Mouse (Mus musculus): Measurements from ENCODE around the gene Morn4. TPM values are rescaled to one million over a fixed set of nuclear protein-coding genes. Genes with fewer than 3 reads are reported as not detected.

Gene Morn4
- polyA plus RNA-seq, 1 experiment from 2014 or later = 14.5 TPM

DNA sequence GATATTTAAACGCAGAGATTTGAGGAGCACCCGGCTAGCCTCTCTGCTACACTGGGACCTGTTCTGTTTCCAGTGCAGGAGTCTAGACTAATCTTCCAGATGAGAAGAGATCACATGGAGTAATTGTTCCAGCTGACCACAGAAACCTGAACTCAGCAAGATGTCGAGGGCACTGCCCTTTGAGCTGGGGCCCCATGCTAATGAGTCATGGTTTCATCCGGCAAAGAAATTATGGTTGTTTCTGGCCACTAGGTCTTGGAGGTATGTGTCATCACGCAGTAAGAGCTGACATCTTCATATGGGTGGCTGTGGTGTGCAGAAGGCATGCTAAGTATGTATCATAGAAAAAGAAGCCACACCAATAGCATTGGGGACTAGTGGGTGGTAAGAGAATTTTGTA lies 6.2 kb downstream of the Morn4 start:
- no peak overlapping the region for H3K4me2 ChIP-seq
- no peaks in the 10 kb centered on the region for H3K36me3 ChIP-seq
- H3K27me3 ChIP-seq (replicated peaks) = no peaks in the 10 kb centered on the region
- no peak overlapping the region for H3K9ac ChIP-seq
- H3K27ac ChIP-seq = no peak overlapping the region
- no peak overlapping the region for H3K4me3 ChIP-seq (replicated peaks)
- no peaks in the 10 kb centered on the region for H3K4me1 ChIP-seq
- ATAC-seq (ENCODE audit: insufficient read depth, low FRiP score, low read depth) = no peak
- no peaks in the 10 kb centered on the region for H3K9me3 ChIP-seq
- 72% methylated on average over 5 of the region's 5 CpGs for WGBS

DNA sequence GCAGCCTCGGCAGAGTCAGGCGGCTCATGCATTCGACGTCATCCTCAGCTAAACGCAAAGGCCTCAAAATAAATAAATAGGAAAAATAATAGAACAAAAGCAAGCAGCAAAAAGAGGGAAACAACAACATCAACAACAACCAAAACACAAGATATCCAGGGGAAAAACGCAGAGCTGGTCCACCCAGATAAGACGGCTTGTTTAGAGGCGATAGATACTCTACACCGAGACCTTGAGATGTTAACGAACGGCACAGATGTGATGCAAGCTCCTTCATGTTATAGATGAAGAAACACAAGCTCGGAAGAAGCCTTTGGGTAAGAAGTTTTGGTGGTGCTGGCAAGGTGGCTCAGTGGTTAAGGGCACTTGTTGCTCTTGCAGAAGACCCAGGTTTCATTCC lies 7.2 kb downstream of the Morn4 start:
- H3K9ac ChIP-seq = no peak overlapping the region
- no peak overlapping the region for H3K4me2 ChIP-seq
- H3K36me3 ChIP-seq = no peaks in the 10 kb centered on the region
- H3K27me3 ChIP-seq (replicated peaks) = no peaks in the 10 kb centered on the region
- no peaks in the 10 kb centered on the region for H3K4me1 ChIP-seq
- no peak for ATAC-seq (ENCODE audit: insufficient read depth, low FRiP score, low read depth)
- H3K27ac ChIP-seq = no peak overlapping the region
- H3K4me3 ChIP-seq (replicated peaks) = no peak overlapping the region
- H3K9me3 ChIP-seq = no peaks in the 10 kb centered on the region
- WGBS = 94% methylated on average over 12 of the region's 12 CpGs

DNA sequence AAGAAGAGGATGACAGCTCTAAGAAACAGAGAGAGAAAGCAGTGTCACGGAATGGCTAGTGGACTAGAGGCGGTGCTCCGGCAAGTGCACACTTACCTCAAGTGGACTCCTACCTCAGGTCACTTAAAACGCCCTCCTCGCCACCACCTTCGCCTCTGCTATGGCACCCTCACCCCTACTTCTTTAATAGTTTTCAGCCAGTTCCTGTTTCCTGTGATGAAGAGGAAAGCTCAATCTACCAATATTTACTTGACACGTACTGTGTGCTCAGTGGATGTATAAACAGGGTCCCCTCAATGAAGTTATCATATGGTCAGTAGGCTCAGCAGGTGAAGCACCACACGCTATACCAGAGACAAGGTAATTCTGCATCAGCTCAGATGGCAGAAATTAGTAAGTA lies 7.6 kb downstream of the Morn4 start:
- Histone ChIP-seq H3K9ac (no peak overlapping the region), H3K27me3 (replicated peaks) (no peaks in the 10 kb centered on the region), H3K36me3 (no peaks in the 10 kb centered on the region), H3K4me2 (no peak overlapping the region), H3K9me3 (no peaks in the 10 kb centered on the region), H3K4me1 (no peaks in the 10 kb centered on the region), H3K4me3 (replicated peaks) (no peak overlapping the region), H3K27ac (no peak overlapping the region)
- no peak for ATAC-seq (ENCODE audit: insufficient read depth, low FRiP score, low read depth)
- WGBS = 92% methylated on average over 8 of the region's 8 CpGs

DNA sequence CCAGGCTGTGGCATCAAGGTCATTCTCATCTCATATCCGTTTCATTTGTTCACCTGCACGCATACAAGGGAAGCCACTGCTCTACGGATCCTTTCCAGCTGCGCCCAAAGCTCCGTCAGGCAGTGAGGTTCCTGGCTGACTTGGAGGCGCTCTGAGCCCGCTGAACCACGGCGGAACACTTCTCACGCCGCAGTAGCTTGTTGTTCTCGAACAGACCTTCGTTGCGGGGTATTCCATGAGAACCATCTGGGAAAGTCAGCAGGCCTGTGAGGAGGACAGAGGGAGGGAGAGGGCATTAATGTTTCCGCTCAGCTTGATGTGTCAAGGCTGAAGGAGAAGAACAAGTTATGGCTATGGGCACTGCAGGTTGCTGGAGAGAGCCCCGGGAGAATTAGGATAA lies 10.2 kb downstream of the Morn4 start:
- 91% methylated on average over 16 of the region's 16 CpGs for WGBS

GRCm38 (mm10) chr19:42075051-42075450 lies 11.1 kb downstream of the Morn4 start:
- Histone ChIP-seq H3K9ac (no peak overlapping the region), H3K27me3 (replicated peaks) (no peaks in the 10 kb centered on the region), H3K9me3 (no peaks in the 10 kb centered on the region), H3K4me1 (no peaks in the 10 kb centered on the region), H3K4me3 (replicated peaks) (no peak overlapping the region), H3K4me2 (no peak overlapping the region), H3K36me3 (no peaks in the 10 kb centered on the region), H3K27ac (no peak overlapping the region)
- ATAC-seq (ENCODE audit: insufficient read depth, low FRiP score, low read depth) = no peak
- 79% methylated on average over 2 of the region's 2 CpGs for WGBS

More for the DNA sequence above, 10.2 kb downstream of the Morn4 start:
- H3K4me2 ChIP-seq = no peak overlapping the region
- H3K36me3 ChIP-seq = no peaks in the 10 kb centered on the region
- H3K27me3 ChIP-seq (replicated peaks) = no peaks in the 10 kb centered on the region
- no peak for ATAC-seq (ENCODE audit: insufficient read depth, low FRiP score, low read depth)
- H3K4me3 ChIP-seq (replicated peaks) = no peak overlapping the region
- H3K9ac ChIP-seq = no peak overlapping the region
- no peak overlapping the region for H3K27ac ChIP-seq
- H3K9me3 ChIP-seq = no peaks in the 10 kb centered on the region
- no peaks in the 10 kb centered on the region for H3K4me1 ChIP-seq

- no peak overlapping the region for H3K9ac ChIP-seq
- WGBS = 75% methylated on average over 7 of the region's 7 CpGs
- no peak overlapping the region for H3K27ac ChIP-seq
- no peak overlapping the region for H3K4me3 ChIP-seq (replicated peaks)
- H3K9me3 ChIP-seq = no peaks in the 10 kb centered on the region
- H3K36me3 ChIP-seq = no peaks in the 10 kb centered on the region
- no peak for ATAC-seq (ENCODE audit: insufficient read depth, low FRiP score, low read depth)
- H3K4me1 ChIP-seq = no peaks in the 10 kb centered on the region
- H3K4me2 ChIP-seq = no peak overlapping the region
- no peaks in the 10 kb centered on the region for H3K27me3 ChIP-seq (replicated peaks)
Observed at GRCm38 (mm10) chr19:42072802-42073201, 13.4 kb downstream of the Morn4 start.

- H3K36me3 ChIP-seq = no peaks in the 10 kb centered on the region
- H3K9ac ChIP-seq = no peak overlapping the region
- no peaks in the 10 kb centered on the region for H3K9me3 ChIP-seq
- no peaks in the 10 kb centered on the region for H3K27me3 ChIP-seq (replicated peaks)
- ATAC-seq (ENCODE audit: insufficient read depth, low FRiP score, low read depth) = 0 out of 2 replicates have a peak, but pooled peaks have one; percentile 27
- no peaks in the 10 kb centered on the region for H3K4me1 ChIP-seq
- no peak overlapping the region for H3K4me2 ChIP-seq
- H3K4me3 ChIP-seq (replicated peaks) = no peak overlapping the region
- WGBS = 79% methylated on average over 15 of the region's 15 CpGs
- H3K27ac ChIP-seq = no peak overlapping the region
Observed at GRCm38 (mm10) chr19:42071886-42072608, 14.1 kb downstream of the Morn4 start.

DNA sequence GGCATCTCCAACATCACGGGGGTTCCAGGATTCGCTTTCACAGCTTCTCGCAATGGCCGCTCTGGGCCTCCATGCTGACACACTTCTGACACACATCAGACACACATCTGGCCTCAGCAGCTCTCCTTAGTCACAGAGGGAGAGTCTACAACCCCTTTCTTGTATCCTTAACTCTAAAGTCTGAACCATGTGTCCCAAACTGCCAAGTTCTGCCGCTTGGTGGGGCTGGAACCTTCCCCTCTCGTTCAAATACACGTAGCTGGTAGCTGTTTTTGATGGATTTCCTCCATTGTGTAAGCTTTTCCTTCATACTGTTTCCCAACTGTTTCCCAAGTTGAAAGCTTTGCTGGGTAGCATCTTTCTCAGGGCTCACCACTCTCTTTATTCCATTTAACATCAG lies 14.9 kb downstream of the Morn4 start:
- no peak overlapping the region for H3K9ac ChIP-seq
- ATAC-seq (ENCODE audit: insufficient read depth, low FRiP score, low read depth) = no peak
- no peaks in the 10 kb centered on the region for H3K4me1 ChIP-seq
- no peaks in the 10 kb centered on the region for H3K36me3 ChIP-seq
- no peaks in the 10 kb centered on the region for H3K9me3 ChIP-seq
- no peak overlapping the region for H3K4me3 ChIP-seq (replicated peaks)
- WGBS = 71% methylated on average over 7 of the region's 7 CpGs
- H3K27me3 ChIP-seq (replicated peaks) = no peaks in the 10 kb centered on the region
- H3K4me2 ChIP-seq = no peak overlapping the region
- H3K27ac ChIP-seq = no peak overlapping the region

GRCm38 (mm10) chr19:42069241-42069525 lies 17.0 kb downstream of the Morn4 start:
- 46% methylated on average over 6 of the region's 6 CpGs for WGBS
- Histone ChIP-seq H3K27ac (no peak overlapping the region), H3K4me1 (no peaks in the 10 kb centered on the region), H3K27me3 (replicated peaks) (no peaks in the 10 kb centered on the region), H3K4me2 (no peak overlapping the region), H3K4me3 (replicated peaks) (no peak overlapping the region), H3K36me3 (no peaks in the 10 kb centered on the region), H3K9ac (no peak overlapping the region), H3K9me3 (no peaks in the 10 kb centered on the region)
- no peak for ATAC-seq (ENCODE audit: insufficient read depth, low FRiP score, low read depth)

DNA sequence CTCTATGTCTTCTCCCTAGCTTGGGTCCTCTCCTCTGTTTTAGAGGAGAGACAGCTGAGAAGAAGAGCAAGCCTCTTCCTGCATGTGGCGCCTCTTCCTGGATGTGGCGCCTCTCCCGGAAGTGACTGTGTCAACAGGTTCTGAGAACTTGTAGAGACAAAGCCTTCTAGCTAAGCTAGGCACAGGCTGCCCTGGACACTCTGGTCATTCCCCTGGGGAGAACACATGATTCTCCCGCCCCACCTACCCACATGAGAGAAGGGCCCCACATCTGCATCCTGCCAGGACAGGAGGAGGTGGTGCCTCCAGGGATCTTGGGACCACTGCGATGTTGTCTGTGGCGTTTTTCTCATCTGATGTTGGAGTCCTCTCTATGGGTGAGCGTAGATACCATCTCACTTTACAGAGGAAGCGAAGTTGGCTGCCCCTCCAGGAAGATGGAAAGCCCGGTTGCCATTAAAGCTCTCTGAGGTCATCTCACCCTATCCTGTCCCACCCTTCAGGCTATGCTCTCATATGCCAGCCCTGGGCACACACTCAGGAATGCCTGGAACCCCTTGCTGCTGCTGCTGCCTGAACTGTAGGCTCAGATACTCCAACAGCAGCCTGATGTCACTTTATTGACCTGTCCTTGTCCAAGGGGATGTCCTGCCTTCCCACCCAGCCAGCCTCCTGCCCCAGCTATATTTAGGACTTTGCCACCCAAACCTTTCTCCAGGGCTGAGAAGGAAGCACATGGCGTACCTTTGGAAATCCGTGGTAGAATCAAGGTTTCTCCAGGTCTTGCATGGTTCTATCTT lies 17.5 kb downstream of the Morn4 start:
- Histone ChIP-seq H3K4me3 (replicated peaks) (no peak overlapping the region), H3K27me3 (replicated peaks) (no peaks in the 10 kb centered on the region), H3K27ac (no peak overlapping the region), H3K9ac (no peak overlapping the region), H3K36me3 (no peaks in the 10 kb centered on the region), H3K4me1 (no peaks in the 10 kb centered on the region), H3K4me2 (no peak overlapping the region), H3K9me3 (no peaks in the 10 kb centered on the region)
- 70% methylated on average over 11 of the region's 11 CpGs for WGBS
- no peak for ATAC-seq (ENCODE audit: insufficient read depth, low FRiP score, low read depth)

- no peak overlapping the region for H3K4me2 ChIP-seq
- no peak overlapping the region for H3K4me3 ChIP-seq (replicated peaks)
- ATAC-seq (ENCODE audit: insufficient read depth, low FRiP score, low read depth) = no peak
- no peaks in the 10 kb centered on the region for H3K27me3 ChIP-seq (replicated peaks)
- no peak overlapping the region for H3K27ac ChIP-seq
- H3K9me3 ChIP-seq = no peaks in the 10 kb centered on the region
- H3K9ac ChIP-seq = no peak overlapping the region
- H3K4me1 ChIP-seq = no peaks in the 10 kb centered on the region
- no peaks in the 10 kb centered on the region for H3K36me3 ChIP-seq
- 85% methylated on average over 7 of the region's 7 CpGs for WGBS
Observed at GRCm38 (mm10) chr19:42061443-42061842, 24.7 kb downstream of the Morn4 start.

GRCm38 (mm10) chr19:42058426-42058825 lies 27.7 kb downstream of the Morn4 start:
- Histone ChIP-seq H3K27me3 (replicated peaks) (no peaks in the 10 kb centered on the region), H3K4me3 (replicated peaks) (no peak overlapping the region), H3K9me3 (no peaks in the 10 kb centered on the region), H3K4me1 (no peaks in the 10 kb centered on the region), H3K36me3 (no peaks in the 10 kb centered on the region), H3K4me2 (no peak overlapping the region), H3K9ac (no peak overlapping the region), H3K27ac (no peak overlapping the region)
- 60% methylated on average over 7 of the region's 7 CpGs for WGBS
- no peak for ATAC-seq (ENCODE audit: insufficient read depth, low FRiP score, low read depth)
